Mouse (Mus musculus) granulocyte monocyte progenitor cell, adult 5-6 weeks (primary cell): ENCODE measurements around the gene Rnf10. TPM values are rescaled to one million over a fixed set of nuclear protein-coding genes. Genes with fewer than 3 reads are reported as not detected.

Source experiments
- ATAC-seq: replicated peaks from 2 replicates; pipeline ENCODE4 v1.8.0; 2016; ENCODE audit warnings: mild to moderate bottlenecking, moderate TSS enrichment, inconsistent platforms; ENCODE audit not compliant: poor library complexity, severe bottlenecking
- total RNA-seq, 2 experiments: library from RNA; stranded (forward) in 1 of 2; stranded (reverse) in 1 of 2; fragments of 200-712, 200-1000 nt in 1 of 2; fragments of >200 nt in 1 of 2; fragmentation: Nextera tagmentation in 1 of 2; gene quantifications; 2 replicates each; pipeline ENCODE4 v1.2.3; 2014 to 2017

Rnf10 gene
- total RNA-seq, 2 experiments from 2014 or later = 52.6 to 93.7 TPM

DNA sequence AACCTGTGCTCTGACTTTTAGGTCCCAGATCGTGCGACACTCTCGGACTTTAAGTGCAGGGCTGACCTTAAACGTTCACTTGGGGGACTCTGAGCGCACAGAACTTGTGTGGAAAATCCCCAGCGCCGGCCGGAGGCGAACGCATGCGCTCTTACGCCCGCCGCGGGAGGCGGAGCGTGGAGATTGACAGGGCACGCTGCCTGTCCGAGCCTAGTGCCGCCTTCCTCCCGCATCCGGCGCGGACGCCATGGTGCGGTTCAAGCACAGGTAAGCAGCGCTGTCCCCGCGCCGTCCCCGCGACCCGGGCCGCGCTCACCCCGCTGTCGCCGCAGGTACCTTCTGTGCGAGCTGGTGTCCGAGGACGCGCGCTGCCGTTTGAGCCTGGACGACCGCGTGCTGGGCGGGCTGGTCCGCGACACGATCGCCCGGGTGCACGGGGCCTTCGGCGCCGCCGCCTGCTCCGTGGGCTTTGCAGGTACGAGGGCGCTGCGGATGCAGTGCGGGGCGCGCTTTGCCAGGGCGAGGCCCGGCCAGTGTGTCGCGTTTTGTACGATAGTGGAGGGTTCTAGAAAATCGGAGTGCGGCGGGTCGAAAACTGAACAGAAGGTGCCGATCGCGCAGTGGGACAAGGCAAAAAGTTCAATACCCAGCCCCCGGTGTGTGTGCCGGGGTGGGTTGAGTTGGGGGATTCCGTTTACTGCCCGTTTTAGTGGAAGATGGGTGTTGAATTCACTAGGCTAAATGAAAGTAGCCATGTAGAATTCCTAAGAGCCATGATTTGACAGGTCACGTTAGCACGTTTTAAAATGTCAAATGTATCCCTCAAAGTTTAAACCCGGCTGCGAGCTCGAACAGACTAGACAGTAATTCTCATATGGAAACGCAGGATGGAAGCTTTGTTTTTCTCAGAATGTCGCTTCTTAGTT is 34.6 kb downstream of the Rnf10 start:
- ATAC-seq = peak; percentile 75

DNA sequence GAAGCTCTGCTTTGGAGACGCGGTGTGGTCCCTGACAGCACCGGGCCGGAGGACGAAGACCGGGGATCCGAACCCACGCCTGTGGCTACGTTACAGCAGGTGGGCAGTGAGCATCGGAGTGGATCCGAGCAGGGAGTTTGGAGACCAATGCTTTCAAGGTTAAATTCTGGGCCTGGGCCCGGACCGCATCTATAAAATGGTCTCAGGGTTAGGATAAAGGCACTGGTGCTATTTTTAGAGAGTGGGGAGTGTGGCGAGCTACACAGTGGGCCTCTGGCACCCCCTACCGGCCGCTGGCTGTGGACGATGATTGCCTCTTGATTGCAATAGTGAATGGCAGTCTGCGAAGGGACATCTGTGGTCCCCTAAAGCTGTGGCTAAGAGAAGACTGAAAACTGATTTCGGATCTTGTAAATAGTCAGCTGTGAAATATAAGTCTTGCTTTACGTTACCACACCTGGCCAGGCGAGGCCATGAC is 36.9 kb downstream of the Rnf10 start, which contains the start of gene Pop5:
Pop5 (plus strand) TSS at position 51 of the 478 bp plus-strand sequence.
- ATAC-seq = peak; percentile 73

DNA sequence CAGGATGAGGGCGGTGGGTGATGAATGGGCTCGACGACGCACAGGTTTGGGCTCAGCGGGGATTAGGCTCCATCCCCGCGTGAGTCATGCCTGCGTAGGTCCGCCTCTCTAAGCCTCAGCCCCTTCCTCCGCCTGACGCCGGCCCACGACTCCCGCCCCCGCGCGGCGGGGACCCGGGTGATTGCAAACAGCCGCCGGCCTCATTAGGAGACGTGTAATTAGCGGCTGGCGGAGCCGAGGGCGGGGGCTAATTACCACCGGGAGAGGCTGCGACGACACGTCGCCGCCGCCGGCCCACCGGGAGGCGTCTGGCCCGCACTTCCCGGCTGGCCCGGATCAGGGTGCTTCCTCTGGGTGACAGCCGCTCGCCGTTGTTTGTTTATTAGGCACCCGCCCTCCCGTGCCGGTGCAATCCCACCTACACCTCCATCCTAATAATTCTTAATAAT is 37.4 kb downstream of the Rnf10 start:
- peak; percentile 54 for ATAC-seq

DNA sequence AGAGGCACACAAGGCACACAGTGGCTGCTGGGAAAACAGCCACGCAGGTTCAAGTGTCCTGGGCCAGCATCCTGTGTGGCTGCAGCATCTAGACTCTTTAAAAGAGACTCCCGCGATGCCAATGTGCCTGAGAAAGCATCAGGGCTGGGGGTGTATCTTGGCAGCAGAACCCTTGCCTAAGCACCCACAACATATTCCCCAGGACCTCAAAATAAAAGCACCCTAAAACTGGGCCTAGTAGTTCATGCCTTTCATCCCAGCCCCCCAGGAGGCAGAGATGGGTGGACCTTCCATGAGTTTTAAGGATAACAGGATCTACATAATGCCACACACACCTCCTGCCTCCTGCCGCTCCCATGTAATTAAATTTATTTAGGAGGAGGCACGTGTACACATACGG is 38.2 kb downstream of the Rnf10 start:
- ATAC-seq = no peak

DNA sequence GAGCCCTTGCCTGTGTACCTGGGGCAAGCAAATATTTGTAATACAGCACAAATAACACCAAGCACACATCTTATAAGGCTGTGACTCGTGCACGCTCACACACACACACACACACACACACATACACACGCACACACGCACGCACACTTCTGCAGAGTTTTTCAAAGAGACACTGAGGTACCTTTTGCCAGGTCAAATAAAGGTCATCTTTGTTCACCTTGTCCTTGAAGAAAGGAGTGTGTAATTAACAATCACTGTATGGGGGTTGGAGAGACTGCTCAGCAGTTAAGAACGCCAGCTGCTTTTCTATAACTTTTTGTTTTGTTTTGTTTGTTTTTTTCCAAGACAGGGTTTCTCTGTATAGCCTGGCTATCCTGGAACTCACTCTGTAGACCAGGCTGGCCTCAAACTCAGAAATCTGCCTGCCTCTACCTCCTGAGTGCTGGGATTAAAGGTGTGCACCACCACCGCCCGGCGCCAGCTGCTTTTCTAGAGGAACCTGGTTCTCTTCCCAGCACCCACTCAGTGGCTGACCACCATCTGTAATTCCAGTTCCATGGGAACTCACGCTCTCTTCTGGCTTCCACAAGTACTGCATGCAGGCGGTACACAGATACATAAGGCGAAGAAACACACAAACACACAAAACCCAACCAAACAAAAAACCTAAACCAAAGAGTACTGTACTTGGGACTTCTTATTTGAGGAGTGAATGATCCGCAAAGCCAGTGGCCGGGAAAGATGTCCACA is 39.5 kb downstream of the Rnf10 start:
- no peak for ATAC-seq

DNA sequence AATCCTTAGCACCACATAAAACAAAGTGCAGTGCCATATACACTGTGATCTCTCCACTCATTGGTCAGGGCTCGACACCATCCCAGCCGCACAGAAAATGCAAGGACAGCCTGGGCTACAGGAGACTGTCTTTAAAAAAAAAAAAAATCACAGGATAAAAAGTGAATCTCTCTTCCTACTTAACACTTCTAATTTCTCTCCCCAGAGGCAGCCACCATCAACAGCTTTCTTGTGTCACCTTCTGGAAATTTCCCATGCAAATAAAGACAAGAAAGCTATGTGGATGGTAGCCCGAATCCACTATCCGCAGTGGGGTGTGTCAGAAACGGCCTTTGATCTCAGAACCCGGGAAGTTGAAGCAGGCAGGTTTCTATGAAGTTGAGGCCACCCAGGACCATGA is 40.2 kb downstream of the Rnf10 start:
- ATAC-seq = no peak

DNA sequence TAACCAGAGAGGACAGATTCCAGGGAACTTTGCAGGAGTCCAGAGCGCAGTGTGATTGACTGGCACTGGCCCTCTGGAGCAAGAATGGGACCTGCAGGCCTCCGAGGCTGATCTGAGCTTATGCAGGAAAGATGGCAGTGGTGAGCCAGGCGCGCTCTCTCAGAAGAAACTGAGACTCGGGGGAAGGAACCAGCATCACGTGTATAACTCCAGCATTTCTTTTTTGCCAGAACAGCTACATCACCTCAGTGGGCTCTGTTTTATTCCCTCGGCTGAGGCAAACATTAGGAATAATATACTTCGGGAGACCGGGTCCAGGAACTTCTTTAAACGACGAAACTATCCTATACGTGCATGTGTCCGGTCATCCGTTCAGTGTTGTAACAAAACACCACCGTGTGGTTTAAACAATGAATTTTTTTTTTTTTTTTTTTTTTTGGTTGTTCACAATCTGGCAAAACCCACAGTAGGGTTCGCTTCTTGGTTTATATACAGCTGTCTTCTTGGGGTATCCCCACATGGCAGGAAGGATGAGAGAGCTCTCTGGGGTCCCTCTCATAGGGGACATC is 41.1 kb downstream of the Rnf10 start:
- ATAC-seq = no peak

DNA sequence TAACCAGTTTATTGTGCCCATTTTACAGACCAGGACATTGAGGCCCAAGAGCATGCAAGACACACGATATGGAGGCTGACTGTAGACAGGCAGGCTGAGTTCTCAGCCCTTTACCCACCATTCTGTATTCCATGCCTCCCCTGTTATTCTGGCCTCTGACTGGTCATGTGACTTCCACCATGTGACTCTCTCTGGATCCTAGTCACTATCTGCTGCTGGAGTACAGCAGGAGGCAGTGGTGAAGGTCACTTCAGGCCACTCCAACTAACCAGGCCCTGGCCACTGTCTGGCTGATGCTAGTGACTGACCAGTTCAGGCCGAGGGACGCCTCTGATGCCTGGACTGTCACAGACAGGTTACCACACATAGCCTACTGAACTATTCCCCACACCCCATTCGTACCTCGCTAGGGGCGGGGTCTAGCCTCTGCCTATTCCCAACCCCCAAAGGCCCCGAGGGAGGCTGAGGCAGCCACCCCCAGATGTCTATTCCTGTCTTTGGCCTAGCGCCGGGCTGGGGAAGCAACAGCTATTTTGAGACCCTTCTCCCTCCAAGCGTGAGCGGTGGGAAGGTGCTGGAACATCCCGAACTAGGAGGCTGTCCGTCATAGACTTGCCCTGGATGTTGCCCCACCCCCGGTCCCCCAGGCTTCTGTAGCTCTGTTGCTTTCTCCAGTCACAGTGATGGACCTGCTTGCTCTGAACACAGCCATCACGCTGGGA is 41.7 kb downstream of the Rnf10 start:
- ATAC-seq = no peak

DNA sequence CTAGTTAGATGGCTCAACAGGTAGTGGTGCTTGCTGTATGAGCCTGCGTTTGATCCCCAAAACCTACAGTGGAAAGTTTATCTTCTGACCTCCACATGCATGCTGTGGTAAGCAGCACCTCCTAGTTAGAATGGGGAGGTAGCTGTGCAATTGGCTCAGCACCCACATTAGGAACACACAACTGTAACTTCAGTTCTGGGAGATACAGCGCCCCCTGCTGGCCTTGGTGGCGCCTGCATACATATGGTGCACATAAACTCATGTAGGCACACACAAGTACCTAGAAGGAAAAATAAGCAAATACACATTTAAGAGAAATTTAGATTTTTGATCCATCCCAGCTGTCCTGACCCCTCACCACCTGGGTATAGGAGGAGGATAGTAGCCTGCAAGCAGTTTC is 50.2 kb downstream of the Rnf10 start:
- no peak for ATAC-seq

DNA sequence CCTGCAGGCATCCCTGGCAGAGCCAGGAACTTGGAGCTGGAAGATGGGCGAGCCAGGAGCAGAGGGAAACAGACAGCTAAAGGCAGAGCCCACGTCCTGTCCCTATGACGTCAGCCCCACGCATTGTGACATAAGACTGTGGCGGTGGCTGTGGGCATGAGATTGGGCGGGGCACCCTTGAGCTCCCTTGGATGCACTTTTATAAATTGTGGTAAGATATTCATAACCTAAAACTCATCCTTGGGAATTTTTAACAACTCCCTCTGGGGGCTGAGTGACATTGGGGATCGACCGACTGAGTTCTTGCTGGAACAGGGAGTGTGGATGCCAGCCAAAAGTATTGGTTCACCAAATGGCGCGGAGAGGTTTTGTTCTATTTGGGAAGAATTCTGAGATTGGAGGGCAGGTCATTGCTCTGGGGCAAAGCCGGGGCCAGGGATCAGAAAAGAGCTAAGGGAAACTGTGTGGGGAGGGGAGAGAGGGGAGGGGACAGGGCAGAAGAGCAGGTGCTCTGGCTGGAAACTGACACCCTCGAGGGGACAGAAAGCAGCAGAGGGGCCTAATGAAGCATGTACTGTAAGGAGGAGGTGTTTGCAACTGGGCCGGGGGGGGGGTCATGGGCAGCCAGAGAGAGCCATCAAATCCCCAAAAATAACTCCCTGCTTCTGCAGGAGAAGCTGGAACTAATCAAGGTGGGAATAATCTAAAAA is 51.6 kb downstream of the Rnf10 start:
- ATAC-seq = peak; percentile 58

DNA sequence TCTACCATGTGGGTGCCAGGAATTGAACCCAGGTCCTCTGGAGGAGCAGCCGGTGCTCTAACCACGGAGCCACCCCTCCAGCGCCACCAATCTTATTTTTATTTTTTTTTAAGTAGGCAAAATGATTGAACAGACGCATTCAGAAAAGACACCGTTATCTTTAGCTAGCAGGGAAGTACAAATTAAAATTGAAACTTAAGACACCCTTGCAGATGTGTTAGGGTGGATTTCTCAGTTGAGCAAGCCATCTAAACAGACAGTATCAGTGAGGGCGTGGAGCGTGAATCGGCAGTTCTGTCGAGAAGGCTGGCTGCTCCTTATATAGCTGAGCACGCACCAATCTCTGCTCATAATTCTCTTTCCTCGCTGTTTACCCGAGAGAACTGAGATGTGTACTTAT is 54.7 kb downstream of the Rnf10 start:
- ATAC-seq = no peak

DNA sequence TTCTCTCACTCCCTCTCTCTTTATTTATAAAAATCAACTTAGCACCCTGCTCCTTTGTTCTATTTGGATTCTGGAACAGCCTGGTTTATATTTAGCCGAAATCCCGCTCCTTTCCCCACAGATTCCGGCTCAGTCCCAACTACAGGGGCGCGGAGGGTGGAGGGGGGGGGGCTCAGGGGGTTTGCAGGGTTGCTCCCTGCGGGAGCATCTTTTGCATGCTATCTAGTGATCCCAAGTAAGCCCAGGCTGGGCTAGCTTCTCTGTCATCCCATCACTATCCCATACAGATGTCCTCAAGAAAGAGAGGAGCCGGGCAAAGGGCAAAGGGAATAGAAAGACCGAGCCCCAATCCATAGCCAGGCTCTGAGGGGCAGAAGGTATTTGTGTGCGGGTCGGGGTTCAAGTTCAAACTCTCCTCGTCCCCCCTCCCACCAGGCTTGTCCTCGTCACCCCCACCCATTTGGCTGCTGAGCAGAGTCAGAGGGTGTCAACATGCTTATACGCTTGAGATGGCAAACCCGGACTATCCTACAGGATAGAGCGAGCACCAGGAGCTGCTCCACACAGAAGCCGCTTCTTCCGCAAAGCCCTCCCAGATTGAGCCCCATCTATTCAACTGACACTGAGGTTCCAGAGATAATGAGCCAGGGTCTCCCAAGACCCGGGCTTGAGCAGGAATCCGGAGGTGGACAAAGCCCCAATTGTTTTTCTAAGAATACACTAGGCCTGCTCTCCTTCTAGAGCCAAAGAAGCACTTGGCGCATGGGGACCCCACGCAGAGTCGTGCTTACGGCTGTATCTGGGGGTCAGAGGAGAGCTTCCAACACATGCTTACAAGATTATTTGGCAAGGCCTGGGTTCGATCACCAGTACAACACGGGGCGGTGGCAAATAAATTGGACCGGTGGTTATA is 57.2 kb downstream of the Rnf10 start:
- no peak for ATAC-seq

DNA sequence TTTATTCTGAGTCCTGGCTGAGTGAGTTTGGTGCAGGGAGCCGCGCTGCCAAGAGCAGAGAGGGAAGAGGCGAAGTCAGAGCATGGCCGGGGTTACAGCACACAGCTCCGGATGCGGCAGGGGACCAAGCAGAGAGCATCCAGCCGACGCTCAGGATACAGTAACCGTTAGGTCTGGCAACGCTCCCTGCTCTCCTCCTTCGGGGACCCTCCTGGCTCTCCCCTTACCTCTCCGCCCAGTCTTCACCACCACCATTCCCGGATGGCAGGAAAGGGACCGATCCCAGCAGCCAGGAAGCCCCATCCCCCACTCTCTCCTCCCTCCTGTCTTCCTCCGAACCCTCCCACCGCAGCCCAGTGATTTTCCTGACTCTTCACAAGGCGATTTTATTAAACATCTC is 57.8 kb downstream of the Rnf10 start:
- no peak for ATAC-seq

DNA sequence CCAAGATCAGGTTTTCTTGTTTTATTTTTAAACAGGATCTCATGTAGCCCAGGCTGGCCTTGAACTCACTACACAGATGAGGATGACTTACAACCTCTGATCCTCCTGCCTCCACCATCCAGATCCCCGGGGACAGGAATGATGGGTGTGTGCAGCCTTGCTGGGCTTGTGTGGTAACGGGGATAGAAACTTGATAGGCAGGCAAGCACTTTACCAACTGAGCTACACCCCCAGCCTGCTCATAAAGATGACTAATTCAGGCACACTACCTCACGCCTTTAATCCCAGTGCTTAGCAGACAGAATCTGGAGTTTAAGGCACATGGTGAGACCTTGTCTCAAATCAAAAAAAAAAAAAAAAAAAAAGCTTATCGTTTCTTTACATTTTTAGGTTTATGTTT is 59.8 kb downstream of the Rnf10 start:
- ATAC-seq = no peak

DNA sequence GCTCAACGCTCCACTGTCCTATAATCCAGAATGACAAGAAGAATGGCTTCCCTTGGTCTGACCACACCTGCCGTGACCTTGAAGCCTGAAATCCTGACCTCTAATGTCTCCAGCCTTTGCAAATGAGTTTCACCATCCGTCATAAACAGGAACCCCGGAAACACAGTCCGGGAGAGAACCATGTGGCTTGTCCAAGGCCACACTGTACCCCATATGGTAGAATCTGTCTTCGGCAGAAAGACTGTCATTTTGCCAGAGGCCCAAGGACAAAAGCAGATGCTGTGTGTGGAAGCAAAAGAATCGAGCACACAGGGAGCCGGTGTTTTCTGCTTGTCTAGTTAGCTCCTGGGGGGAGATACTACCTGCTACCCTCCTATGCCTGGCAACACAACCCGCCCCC is 60.2 kb downstream of the Rnf10 start:
- ATAC-seq = no peak

DNA sequence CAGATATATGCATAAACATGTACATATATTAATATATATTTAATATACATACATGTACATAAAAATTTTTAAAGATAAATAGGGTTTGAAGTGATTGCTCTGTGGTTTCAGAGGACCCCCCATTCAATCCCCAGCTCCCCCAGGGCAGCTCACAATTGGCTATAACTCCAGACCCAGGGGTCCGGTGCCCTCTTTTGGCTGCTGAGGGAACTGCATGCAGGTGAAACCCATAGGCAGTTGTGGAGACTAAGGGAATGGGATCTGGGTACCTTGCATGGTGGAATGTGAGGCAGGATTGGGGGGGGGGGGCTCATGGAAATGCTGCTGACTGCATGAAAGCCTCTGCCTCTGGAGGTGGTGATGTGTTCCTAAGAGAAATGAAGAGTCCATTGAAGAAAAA is 62.3 kb downstream of the Rnf10 start:
- ATAC-seq = peak; percentile 56; the same call in 1 of the 2 replicates

DNA sequence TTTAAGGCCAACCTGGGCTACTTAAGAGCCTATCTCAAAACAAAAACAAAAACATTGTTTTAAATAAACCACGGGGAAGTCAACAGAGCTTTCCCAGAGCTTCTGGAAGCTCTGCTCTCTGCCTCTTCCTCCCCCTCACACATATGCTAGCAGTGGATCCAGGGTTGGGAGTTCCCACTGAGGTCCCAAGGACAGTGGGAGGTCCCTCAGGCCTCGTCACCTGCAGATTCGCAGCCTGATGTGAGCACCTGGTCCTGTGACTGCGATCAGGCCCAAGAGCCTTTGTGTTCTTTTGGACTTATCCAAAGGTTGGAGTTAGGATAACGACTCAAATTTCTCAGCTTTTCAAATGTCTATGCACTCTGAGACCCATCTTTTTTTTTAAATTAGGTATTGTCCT is 64.1 kb downstream of the Rnf10 start:
- no peak for ATAC-seq

DNA sequence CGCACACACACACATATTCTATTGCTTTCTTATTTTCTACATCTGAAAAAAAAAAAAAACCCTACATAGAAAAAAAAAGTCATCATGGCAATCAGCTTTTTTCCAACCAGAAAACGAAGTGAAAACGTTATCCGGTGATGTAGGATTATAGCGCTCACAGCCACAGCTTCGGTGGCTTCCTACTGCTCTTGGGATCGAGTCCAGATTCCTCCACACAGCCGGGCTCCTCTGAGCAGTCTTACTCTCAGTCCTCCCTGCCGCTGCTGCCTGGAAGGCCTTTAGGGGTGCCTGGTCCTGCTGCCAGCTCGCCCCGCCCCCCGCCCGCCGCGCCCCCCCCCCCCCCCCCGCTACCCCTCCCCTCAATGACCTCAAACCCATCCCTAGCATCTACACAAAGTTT is 64.8 kb downstream of the Rnf10 start:
- ATAC-seq = no peak

DNA sequence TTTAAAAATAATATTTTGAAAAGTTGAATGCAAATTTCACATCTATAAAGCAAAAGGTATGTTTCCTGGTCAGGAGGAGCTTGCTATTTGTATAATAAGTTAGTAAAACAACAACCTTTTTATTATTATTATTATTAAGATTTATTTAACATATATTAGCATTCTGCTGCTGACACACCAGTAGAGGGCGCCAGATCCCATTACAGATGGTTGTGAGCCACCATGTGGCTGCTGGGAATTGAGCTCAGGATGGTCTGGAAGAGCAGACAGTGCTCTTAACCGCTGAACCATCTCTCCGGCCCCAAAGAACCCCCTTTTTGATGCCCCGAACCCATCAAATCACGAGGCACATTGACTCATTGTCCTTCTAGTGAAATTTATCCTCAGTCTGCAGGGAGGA is 65.5 kb downstream of the Rnf10 start:
- ATAC-seq = no peak
